Mouse (Mus musculus) E14TG2a.4 (cell line): ENCODE data around the gene Slc25a28.

Experiments
- CTCF ChIP-seq: conservative IDR thresholded peaks from 2 replicates; pipeline ENCODE4 v1.5.1; 2014; ENCODE audit warnings: low read length
- NANOG ChIP-seq: IDR thresholded peaks from 2 replicates; pipeline ENCODE4 v1.6.1; 2014; ENCODE audit warnings: borderline replicate concordance, low read length, mixed read lengths
- POU5F1 ChIP-seq: IDR thresholded peaks from 2 replicates; pipeline ENCODE4 v1.6.1; 2014; ENCODE audit warnings: low read length, borderline replicate concordance

DNA sequence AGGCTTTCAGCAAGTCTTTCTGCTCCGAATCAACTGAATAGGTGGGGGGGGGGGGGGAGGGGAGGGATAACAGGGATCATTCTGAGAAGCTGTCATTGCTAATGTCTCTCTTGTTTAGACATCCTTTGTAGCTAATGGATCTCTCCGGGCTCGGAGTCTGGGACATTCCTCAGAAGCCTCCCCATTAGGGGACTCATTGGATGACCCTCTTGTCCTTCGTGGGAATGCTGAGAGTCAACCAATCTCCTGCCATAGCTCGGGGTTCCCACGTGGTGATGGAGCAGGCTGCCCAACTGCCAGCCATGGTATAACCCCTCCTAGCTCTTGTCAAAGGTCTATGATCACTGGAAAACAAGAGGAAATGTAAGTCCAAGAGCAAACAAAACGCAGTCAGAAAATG lies 27.8 kb downstream of the Slc25a28 start:
- TF ChIP-seq CTCF (no peak), NANOG (no peak), POU5F1 (no peak)
